Mouse (Mus musculus) cerebellum, adult 9-11 months (tissue): ENCODE data around the gene Col12a1.
A peak's percentile ranks its signal among the peaks of the same experiment; 100 is the strongest.

Source experiments
- DNase-seq: peaks from one replicate; pipeline ENCODE4 v3.0.0; 2022

The Col12a1 gene

GRCm38 (mm10) chr9:79718481-79719370 is at the start of gene Col12a1:
TSS of gene Col12a1 (minus strand) at chr9:79718831.
- peak; percentile 25 for DNase-seq

GRCm38 (mm10) chr9:79766991-79767545 is 48.4 kb upstream of the Col12a1 start:
- DNase-seq = no peak

GRCm38 (mm10) chr9:79765329-79765728 is 46.7 kb upstream of the Col12a1 start:
- DNase-seq = no peak

DNA sequence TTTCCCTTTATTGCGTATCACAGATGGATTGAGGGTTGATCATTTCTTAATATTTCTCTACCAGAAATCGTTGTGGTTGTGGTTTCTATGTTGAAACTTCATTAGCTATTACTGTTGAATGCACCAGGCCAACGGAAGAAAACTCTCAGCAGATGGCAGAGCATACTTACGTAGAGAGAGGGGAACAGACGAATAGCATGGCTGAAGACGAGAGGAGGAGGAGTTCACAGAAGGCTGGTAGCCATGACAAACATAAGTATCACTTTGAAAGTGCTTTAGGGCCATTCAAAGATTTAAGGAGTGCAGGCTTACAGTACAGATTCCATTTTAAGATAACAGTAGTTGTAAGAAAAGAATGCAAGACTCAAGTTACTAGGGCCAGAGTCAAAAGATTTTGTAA is 43.9 kb upstream of the Col12a1 start:
- DNase-seq = no peak

DNA sequence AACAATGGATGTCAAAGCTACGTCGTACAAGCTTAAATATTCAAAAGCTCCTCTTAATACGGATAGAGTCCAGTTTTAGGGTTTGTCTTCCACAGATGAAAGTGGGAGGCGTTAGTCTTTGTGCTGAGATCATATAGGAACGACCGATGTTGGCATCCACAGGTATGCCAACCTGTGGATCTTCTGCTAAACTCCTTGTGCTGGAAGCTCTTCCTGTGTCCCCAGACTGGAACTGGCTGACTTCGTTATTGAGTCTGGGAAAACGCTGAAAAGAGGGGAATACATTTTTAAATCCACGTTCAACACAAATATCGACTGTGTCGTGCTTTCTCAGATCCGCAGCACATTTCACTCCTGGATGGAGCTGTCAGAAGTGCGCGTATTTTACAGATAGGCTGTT is 41.4 kb upstream of the Col12a1 start:
- no peak for DNase-seq

- peak; percentile 96 for DNase-seq
These were observed 40.9 kb upstream of the Col12a1 start, which contains the start of gene Cox7a2 for GRCm38 (mm10) chr9:79759385-79760005. TSS of gene Cox7a2 (minus strand) at chr9:79759878.

DNA sequence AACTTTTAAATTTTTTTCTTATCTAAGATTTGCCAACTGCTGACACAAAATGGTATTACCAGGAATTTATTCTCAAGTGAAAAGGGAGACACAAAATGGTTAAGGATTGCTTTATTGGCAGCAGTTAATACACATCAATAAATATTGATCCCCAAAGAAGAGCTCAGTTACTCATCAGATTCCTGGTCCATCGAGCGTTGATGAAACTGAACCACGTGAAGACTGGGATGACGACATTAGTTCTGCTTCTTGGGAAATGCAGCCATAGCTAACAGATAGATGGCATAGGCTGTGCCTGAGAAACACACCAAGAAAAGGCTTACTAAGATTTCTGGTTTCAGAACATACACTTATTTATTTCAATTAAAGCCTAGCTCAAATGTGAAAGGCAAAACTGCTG is 36.7 kb upstream of the Col12a1 start:
- no peak for DNase-seq

DNA sequence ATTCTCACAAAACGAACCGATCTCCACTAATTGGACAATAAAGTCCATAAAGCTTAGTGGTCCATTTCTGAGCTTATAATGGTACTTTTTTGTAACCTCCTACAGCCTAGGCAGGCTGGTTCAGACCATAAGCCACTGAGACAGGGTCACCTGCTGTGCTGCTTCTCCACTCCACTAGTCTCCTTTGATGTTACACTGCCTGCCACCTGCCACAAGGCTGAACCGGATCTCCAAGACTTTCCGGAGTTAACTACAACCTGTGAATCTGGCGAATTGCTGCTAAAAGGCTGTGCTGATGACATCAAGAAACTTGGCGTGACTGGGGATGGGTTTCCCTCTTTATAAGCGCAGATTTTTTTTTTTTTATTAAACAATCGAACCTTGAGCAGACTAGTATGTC is 33.2 kb upstream of the Col12a1 start:
- no peak for DNase-seq

- DNase-seq = no peak
These were observed 32.1 kb upstream of the Col12a1 start for GRCm38 (mm10) chr9:79750709-79751108.

- no peak for DNase-seq
These were observed 26.4 kb upstream of the Col12a1 start for GRCm38 (mm10) chr9:79745036-79745435.

- DNase-seq = no peak
These were observed 17.0 kb upstream of the Col12a1 start for GRCm38 (mm10) chr9:79735608-79736007.

- DNase-seq = no peak
These were observed 11.7 kb upstream of the Col12a1 start for GRCm38 (mm10) chr9:79730301-79730700.

- DNase-seq = peak; percentile 9
These were observed 4.5 kb upstream of the Col12a1 start for GRCm38 (mm10) chr9:79723090-79723489.

DNA sequence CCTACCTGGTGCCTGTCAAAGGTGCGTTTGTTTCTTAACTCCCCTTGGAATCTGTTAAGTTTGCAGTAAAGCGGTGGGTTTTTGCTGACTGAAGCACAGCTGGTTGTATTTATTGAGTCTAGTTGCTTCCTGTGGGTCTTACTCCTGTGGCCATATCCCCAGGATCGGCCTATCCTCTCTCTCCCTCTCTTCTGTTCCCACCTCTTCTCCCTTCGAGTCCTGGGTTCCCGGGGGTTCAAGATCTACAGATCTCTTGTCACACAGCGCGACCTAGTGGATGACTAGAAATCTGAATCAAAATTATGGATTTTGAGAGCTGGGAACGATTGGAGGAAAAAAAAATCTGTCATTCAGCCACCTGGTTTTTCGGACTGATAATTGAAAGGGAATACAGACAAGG is 2.4 kb upstream of the Col12a1 start:
- peak; percentile 31 for DNase-seq

DNA sequence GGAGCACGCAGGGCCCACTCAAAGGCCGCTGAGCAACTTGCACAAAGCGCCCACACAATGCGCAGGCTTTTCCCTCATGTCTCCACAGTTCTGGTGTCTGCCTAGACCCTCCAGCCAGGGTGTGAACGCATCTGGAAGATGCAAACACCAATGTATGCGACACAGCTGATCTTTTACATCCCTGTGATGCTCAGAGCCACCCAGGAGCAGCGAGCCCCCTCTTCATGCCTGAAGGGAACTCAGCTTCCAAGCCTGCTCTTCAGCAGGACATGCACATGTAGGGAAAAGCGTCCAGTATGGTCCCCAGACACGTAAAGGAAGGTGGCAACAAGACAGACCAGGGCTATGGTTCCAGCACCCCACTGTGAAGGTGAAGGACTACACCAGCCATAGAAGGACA is 1.5 kb upstream of the Col12a1 start:
- DNase-seq = no peak

DNA sequence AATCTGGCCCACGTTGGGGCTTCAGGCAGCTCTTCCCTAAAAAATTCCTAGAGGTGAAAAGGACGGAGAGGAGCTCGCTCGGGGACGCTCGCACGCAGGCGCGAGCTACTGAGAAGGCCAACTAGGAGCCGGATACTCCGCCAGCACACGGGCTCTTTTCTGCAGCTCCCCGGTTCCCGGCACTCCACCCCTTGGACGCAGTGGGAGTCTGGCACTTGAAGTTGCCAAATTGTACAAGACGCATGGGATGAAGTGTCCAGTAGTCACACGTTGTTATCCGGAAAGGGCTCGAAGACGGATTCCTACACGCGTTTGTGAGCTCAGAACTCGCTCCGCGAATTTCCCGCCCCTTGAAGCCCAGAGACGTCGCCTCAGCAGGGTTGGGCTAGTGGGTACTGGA is 820 bp upstream of the Col12a1 start:
- peak; percentile 11 for DNase-seq

DNA sequence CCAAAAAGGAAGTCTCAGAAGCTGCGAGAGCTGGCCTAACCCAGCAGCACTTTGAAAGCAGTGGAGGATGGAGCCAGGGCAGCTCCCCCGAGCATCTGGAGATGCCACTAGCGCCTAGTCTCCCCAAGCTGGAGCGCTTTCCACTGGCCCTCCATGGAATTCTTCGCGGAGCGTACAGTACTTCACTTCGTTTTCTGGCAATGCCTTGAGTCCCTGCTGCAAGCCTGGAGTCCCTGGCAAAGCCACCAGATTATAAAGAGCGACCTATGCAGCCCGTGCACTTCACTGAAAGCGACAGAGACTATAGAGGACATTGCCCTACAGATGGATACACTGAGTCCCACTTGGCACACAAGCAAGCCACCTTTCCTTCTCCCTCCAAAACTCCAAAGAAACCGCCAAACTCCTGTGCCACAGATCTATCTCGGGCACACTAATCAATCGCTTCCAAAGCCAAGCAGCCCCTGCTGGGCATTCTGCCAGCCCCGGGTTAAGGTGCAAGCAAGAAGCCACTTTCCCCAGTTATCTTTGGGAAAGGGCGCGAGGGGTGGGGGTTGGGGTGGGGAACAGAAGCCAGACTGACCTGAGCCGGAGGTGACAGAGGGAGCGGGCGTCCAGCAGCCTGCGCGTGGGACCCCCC is 675 bp downstream of the Col12a1 start:
- DNase-seq = peak; percentile 14

DNA sequence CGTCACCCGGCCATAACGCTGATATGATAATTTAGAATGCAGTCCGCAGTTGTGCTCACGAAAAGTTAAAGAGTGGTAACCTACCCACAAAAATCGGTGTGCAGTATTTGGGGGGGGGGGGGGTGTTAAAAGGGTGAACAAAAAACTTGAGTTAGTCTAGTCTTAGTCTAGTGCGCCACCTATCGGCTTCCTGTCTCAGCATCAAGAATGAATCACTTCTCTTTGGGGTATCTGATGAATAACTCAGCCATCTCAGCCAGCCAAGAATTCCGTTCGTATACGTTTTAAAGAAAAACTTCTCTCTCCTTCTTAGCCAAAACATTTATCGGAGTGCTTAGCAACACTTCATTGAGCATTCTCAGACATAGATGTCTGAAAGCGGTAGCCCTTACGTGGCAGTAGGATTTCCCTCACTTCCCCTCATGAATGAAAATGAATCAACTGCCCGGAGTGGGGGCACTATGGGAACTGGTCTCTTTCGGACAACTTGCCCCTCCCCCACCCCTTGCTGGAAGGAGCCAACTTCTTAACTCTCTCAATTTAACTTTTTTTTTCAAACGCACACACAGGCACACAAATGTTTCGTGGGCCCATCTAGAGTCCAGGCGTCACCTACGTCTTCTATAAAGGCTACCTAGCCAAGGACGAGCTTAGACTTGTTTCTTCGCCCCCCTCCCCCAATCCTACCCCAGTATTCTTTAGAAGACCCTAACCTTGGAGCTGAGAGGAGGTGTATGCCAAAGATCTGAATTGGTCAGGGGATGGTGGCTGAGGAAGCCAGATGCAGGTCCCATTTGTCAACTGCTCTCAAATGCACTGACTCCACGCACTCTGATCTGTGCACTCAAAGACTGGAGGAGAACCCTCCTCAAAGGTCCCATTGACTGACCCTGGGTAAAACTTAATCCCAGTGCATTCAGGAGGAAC is 1.5 kb downstream of the Col12a1 start:
- peak; percentile 56 for DNase-seq

- DNase-seq = no peak
These were observed 2.1 kb downstream of the Col12a1 start for GRCm38 (mm10) chr9:79716496-79716895.

DNA sequence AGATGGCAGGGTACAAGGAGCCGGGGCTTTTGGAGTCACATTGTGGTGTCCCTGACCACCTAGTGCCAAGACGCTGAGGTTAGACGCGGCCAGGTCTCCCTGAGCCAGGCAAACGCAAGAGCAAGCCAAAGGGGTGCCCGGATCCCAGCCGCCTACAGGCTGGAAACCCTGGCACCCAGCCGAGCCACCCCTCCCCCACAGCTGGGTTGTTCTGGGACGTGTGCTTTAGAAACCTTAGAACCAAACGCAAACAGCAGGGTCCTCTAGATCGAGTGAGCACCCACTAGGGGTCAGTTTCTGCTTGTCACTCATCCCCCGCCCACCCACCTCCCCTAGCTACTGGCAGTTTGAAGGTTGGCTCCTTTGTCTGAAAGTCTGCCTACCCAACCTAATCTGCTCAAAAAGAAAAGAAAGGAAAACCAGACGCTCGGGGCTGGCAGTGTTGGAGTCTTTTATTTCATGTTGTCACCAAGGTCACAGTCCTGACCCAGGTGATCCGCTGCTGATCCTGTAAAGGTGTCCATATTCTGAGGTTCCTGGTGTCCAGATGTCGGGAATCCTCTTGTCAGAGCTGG is 4.1 kb downstream of the Col12a1 start:
- peak; percentile 25 for DNase-seq

DNA sequence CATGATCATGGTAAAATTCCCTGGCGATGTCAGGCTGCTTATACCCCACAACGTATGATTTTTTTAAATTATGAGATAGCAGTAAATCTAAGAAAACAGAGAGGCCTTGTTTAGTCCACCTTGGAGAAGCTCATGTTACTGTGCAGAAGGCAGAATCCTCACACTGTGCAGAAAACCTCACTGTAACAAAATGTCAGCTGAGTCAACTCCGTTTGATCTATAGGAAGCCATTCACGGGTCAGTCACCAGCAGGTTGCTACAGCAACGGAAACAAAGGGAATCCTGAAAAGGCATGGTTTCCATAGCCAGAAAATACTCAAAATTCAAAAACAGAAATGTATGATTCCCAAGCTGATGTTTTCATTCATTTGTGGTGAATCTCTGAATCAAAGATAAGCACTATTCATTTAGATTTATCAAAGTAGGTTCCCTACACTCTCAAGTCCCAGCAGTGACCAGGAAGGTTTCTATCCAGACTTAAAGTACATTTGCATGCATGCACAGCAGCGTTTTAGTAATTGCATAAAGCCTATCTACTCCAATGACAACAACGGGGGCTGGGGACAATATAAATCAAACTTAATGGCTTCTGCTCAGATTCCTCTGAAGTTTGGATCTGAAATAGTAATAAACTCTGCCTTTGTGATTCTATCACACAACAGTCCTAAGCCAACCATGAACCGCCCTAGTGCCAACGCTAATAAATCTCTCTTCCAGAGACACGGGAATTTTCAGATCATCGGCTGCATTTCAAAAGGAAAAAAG is 28.7 kb downstream of the Col12a1 start:
- DNase-seq = no peak
